Mouse (Mus musculus) limb, embryonic 14.5 days (tissue): ENCODE results near the gene Sgsm3. TPM values are rescaled to one million over a fixed set of nuclear protein-coding genes. Genes with fewer than 3 reads are reported as not detected.

Experiments used
- ATAC-seq: fragments of 200-750 bp; cut with Nextera tagmentation; 2 replicates; pipeline ENCODE4 v1.8.0; 2017; ENCODE audit warnings: low read depth, moderate number of reproducible peaks, moderate TSS enrichment; ENCODE audit not compliant: low FRiP score
- DNase-seq: peaks from one replicate; pipeline ENCODE4 v3.0.0-alpha.2; 2015; ENCODE audit warnings: low spot score
- H3K27ac ChIP-seq: fragments of 300-500 bp; sonication (generic); replicated peaks from 2 replicates; pipeline ENCODE4 v1.5.1; 2014; ENCODE audit warnings: low read depth, mild to moderate bottlenecking, low read length, moderate library complexity, mixed read lengths
- H3K27me3 ChIP-seq: fragments of 300-500 bp; sonication (generic); 2 replicates; pipeline ENCODE4 v1.6.1; 2014; ENCODE audit warnings: low read length, mixed read lengths; ENCODE audit not compliant: control insufficient read depth, insufficient read depth
- H3K36me3 ChIP-seq: fragments of 300-500 bp; sonication (generic); 2 replicates; pipeline ENCODE4 v1.6.1; 2014; ENCODE audit warnings: mild to moderate bottlenecking, low read length, moderate library complexity, mixed read lengths; ENCODE audit not compliant: control insufficient read depth, insufficient read depth
- H3K4me1 ChIP-seq: fragments of 300-500 bp; sonication (generic); 2 replicates; pipeline ENCODE4 v1.6.1; 2014; ENCODE audit warnings: antibody characterized with exemption, low read length, mixed read lengths; ENCODE audit not compliant: control insufficient read depth, insufficient read depth
- H3K4me2 ChIP-seq: fragments of 300-500 bp; sonication (generic); replicated peaks from 2 replicates; pipeline ENCODE4 v1.6.1; 2014; ENCODE audit warnings: low read depth, mild to moderate bottlenecking, low read length, moderate library complexity; ENCODE audit not compliant: severe bottlenecking
- H3K4me3 ChIP-seq: fragments of 300-500 bp; sonication (generic); replicated peaks from 2 replicates; pipeline ENCODE4 v1.5.1; 2014; ENCODE audit warnings: low read length
- H3K9ac ChIP-seq: fragments of 300-500 bp; sonication (generic); 2 replicates; pipeline ENCODE4 v1.6.1; 2014; ENCODE audit warnings: mild to moderate bottlenecking, low read depth, low read length, moderate library complexity; ENCODE audit not compliant: severe bottlenecking
- H3K9me3 ChIP-seq: fragments of 300-500 bp; sonication (generic); 2 replicates; pipeline ENCODE4 v1.6.1; 2016; ENCODE audit warnings: low read length; ENCODE audit not compliant: control insufficient read depth
- POLR2A ChIP-seq: fragments of 200-500 bp; IDR thresholded peaks from 2 replicates; pipeline ENCODE4 v1.8.0; 2012; ENCODE audit warnings: inconsistent platforms, mild to moderate bottlenecking, moderate library complexity, borderline replicate concordance; ENCODE audit not compliant: insufficient read depth, insufficient read length; ENCODE audit errors: extremely low read depth
- WGBS: fragments of 180-500 bp; shearing (Covaris S2); extraction: QIAGEN DNeasy Blood & Tissue Kit; methylation state at CpG from one replicate; pipeline ENCODE4 v1.1.7; 2014; 5-methylcytosine and 5-hydroxymethylcytosine counted together
- polyA plus RNA-seq, 2 experiments: library from polyadenylated mRNA; depleted of rRNA in 1 of 2; stranded (reverse) in 1 of 2; unstranded in 1 of 2; fragments of >200 nt; fragmentation: Nextera tagmentation in 1 of 2; extraction: Ambion mirVana in 1 of 2; gene quantifications; 2 replicates each; pipeline versions ENCODE4 v1.2.1 to v1.2.3; 2012 to 2014

Sgsm3 gene
- polyA plus RNA-seq, 2 experiments: 26.2 to 32.1 TPM

GRCm38 (mm10) chr15:81007905-81008304 is 30.3 kb downstream of the Sgsm3 start:
- H3K36me3 ChIP-seq: peaks cover 42% of the 10 kb centered on the region
- no peaks in the 10 kb centered on the region for H3K9me3 ChIP-seq
- H3K4me2 ChIP-seq: no peak overlapping the region
- no peak overlapping the region for H3K4me3 ChIP-seq
- no peaks in the 10 kb centered on the region for H3K4me1 ChIP-seq
- WGBS: 91% methylated on average over 8 of the region's 8 CpGs
- H3K9ac ChIP-seq: no peak overlapping the region
- no peak overlapping the region for H3K27ac ChIP-seq
- ATAC-seq (no peak), DNase-seq (no peak)
- TF ChIP-seq POLR2A: no peak
- H3K27me3 ChIP-seq: no peaks in the 10 kb centered on the region

- no peak for DNase-seq
- H3K4me2 ChIP-seq: no peak overlapping the region
- no peak for ATAC-seq
- TF ChIP-seq POLR2A: no peak
- H3K27me3 ChIP-seq: no peaks in the 10 kb centered on the region
- H3K4me3 ChIP-seq: no peak overlapping the region
- H3K9ac ChIP-seq: no peak overlapping the region
- H3K9me3 ChIP-seq: no peaks in the 10 kb centered on the region
- no peak overlapping the region for H3K27ac ChIP-seq
- H3K36me3 ChIP-seq: peaks cover 44% of the 10 kb centered on the region
- H3K4me1 ChIP-seq: no peaks in the 10 kb centered on the region
- 62% methylated on average over 10 of the region's 10 CpGs for WGBS
These were observed 31.1 kb downstream of the Sgsm3 start for GRCm38 (mm10) chr15:81008689-81009123.

GRCm38 (mm10) chr15:81010114-81010513 is 32.5 kb downstream of the Sgsm3 start:
- no peak for TF ChIP-seq POLR2A
- Histone ChIP-seq H3K36me3 (peaks cover 54% of the 10 kb centered on the region), H3K4me3 (no peak overlapping the region), H3K27me3 (no peaks in the 10 kb centered on the region), H3K4me1 (no peaks in the 10 kb centered on the region), H3K9me3 (no peaks in the 10 kb centered on the region), H3K9ac (no peak overlapping the region), H3K4me2 (no peak overlapping the region), H3K27ac (no peak overlapping the region)
- DNase-seq (no peak), ATAC-seq (no peak)
- WGBS: 70% methylated on average over 7 of the region's 7 CpGs

- no peak for ATAC-seq
- H3K27me3 ChIP-seq: no peaks in the 10 kb centered on the region
- H3K4me1 ChIP-seq: no peaks in the 10 kb centered on the region
- no peak overlapping the region for H3K9ac ChIP-seq
- TF ChIP-seq POLR2A: no peak
- no peak overlapping the region for H3K4me3 ChIP-seq
- WGBS: 53% methylated on average over 3 of the region's 3 CpGs
- no peak overlapping the region for H3K27ac ChIP-seq
- H3K9me3 ChIP-seq: no peaks in the 10 kb centered on the region
- peaks cover 68% of the 10 kb centered on the region for H3K36me3 ChIP-seq
- DNase-seq: no peak
- no peak overlapping the region for H3K4me2 ChIP-seq
These were observed 34.0 kb downstream of the Sgsm3 start for GRCm38 (mm10) chr15:81011523-81011922.

GRCm38 (mm10) chr15:81012359-81012758 is 34.8 kb downstream of the Sgsm3 start:
- DNase-seq: no peak
- WGBS: 85% methylated on average over 4 of the region's 4 CpGs
- ATAC-seq: no peak

GRCm38 (mm10) chr15:81013186-81013585 is 35.6 kb downstream of the Sgsm3 start:
- Histone ChIP-seq H3K4me3 (no peak overlapping the region), H3K4me1 (no peaks in the 10 kb centered on the region), H3K27me3 (no peaks in the 10 kb centered on the region), H3K27ac (no peak overlapping the region), H3K9me3 (no peaks in the 10 kb centered on the region), H3K4me2 (no peak overlapping the region), H3K36me3 (peaks cover 82% of the 10 kb centered on the region), H3K9ac (no peak overlapping the region; the same call in 1 of the 2 replicates)
- no peak for TF ChIP-seq POLR2A
- DNase-seq (no peak), ATAC-seq (no peak)
- WGBS: 89% methylated on average over 7 of the region's 7 CpGs

More at GRCm38 (mm10) chr15:81012359-81012758, 34.8 kb downstream of the Sgsm3 start:
- Histone ChIP-seq H3K9ac (no peak overlapping the region), H3K9me3 (no peaks in the 10 kb centered on the region), H3K4me3 (no peak overlapping the region), H3K4me1 (no peaks in the 10 kb centered on the region), H3K27me3 (no peaks in the 10 kb centered on the region), H3K27ac (no peak overlapping the region), H3K4me2 (no peak overlapping the region), H3K36me3 (peaks cover 74% of the 10 kb centered on the region)
- no peak for TF ChIP-seq POLR2A
